Mouse (Mus musculus) retina, adult 2 months (tissue): ENCODE measurements at regions not wholly inside any gene's neighbourhood (a gene's known extent, or its start where the extent isn't known, plus 50 kb on each side); places are given as distances from the start of the nearest gene placed in this dataset.

ENCODE experiments used
- DNase-seq: peaks from one replicate; pipeline ENCODE4 v3.0.0-alpha.2; 2012; ENCODE audit warnings: low read depth, low spot score

DNA sequence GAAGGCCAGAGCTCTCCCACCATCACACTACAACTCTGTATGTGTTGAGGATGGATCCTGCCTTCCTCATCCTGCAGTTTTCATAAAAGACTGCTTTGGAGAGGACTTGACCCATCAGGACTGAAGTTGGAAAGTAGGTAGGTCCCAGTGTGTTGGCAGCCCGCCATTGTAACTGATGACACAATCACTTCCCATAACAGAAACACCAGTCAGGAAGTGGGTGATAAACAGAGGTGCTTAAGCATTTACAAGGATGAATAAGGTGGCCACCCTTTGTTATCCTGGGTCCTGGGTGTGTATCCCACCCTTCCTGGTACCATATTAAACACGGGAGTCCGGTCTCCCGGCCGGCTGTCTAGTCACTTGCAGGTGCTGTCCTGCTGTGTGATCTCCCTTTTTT, 118.3 kb downstream of the Snx10 start:
- no peak for DNase-seq

DNA sequence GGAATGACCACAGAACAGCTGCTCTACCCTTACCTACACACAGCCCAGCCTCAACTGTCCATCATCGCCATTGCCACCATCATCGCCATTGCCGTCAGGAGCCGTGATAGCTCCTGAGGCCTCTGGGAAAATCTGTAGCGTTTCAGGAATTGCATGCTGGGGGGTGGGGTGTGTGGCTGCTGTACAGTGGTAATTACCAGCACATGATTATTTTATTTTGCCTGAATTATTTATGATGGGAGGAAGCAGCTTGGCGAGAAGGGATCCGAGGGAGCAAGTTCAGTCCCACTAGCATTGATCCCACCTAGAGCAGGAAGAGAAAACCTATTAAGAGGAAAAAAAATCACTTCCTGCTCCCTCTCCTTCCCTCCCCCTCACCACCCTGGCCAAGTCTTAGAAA, 125.1 kb downstream of the Snx10 start:
- DNase-seq = no peak

DNA sequence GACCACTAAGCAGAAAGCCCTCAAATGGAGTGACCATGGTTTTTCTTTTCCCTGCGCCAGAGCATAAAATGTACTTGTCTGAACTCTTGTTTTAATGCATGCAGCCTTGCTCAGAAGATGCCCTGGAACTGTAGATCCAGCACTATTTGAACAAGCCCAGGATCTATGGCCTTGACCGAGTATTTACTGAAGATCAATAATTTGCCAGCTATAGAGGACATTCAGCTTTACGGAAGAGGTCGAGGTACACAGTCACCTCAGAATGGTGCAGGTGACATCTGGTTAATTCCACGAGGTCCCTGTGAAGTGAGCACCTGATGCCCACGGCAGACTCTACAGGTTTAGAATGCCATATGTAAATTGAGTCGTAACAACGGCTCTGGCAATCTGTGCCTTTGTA, 130.1 kb downstream of the Snx10 start:
- DNase-seq = no peak

DNA sequence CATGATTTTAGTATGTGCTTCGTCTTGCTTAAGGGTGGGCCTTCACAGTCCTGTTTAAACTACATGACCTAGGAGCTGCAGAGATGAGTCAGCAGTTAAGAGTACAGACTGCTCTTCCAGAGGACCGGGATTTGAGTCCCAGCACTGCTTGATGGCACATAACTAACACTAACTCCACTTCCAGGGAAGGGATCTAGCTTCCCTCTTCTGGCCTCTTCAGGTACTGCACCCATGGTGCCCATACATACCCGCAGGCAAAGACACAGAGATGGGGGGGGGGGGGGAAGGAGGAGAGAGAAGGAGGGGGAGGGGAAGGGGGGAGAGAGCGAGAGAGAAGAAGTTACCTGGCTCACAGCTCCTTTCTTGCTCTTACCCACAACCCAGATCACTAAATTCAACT, 131.3 kb downstream of the Snx10 start:
- DNase-seq = no peak

DNA sequence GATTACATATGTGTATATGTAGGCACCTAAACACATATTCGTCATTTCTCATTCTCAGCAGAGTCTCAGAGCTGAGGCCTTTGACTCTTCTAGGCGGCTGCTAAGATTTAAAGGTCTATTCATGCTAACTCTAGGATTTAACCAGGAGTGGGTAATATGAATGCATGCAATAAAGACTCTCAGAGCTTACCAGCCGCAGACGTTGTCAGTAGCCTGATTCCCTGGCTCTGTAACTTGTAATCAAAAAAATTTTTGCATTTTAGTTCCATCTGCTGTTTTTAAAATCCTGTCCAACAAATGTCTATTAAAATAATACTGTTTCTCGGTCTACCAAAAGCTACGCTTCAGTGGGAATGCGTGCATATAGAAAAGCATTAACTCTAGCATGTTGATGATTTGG, 132.4 kb downstream of the Snx10 start:
- DNase-seq = no peak

DNA sequence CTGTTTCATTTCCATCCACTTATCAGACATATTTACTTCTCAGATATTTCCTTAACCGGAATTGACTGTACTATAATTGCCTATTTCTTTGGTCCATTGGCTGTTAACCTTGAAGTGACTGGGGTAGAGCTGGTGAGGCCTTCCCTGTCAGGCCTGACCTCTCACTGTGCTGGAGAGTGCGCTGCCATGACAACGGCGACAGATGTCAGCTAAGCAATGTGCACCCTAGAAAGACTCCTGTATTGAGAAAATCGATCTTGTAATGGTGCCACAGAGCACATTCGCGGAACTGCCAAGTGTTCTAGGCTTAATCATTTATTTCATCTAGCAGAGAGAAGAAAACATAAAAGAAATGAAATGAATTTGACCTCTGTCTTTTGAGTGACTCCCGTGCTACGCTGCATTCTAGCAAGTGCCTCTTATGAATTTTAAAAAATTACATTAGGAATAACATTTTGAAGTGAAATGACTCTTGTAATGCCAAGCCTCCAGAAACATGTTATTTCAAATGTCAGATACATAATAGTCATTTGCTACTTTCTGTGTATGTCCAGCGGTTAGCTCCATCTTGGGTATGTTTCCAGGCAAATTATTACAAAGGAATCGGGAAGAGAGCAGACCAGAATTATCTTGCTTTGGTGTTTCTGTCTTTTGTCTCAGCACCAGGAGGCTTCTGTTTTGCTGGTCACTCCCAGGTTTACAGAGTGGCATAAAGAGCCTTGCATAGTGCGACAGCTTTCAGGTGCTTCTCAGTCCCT, 133.4 kb downstream of the Snx10 start:
- DNase-seq = no peak

DNA sequence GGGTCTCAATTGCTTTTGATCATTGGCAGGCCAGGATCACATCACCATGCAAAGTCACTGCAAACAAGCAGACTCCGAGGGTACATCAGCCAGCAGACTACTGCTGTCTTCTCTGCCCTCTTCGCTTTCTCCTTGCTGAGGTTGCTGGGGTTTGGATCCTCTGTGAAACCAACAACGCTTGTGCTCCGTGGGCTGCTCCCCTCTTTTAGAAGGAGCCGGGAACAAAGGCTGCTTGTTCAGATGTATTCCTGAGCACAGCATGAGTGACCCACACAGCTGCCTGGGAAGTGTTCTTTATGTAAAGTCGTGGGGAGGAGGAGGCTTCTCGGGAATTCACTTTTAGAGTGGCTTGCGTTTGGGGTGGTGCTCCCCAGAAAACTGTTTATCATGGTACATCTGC, 134.7 kb downstream of the Snx10 start:
- no peak for DNase-seq

DNA sequence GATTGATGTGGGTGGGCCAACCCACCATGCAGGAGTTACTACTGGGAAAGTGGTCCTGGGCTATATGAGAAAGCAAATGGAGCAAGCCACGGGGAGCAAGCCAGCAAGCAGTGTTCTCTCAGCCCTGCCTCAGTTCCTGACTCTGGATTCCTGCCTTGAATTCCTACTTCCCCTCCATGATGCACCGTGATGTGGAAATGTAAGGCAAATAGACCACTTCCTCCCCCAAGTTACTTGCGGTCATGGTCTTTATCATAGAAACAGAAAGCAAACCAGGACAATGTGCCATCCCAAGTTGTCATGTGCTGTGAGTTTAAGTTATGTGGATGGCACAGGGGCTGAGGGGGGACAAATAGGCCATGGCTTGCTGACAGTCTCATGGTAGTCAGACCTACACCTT, 139.5 kb downstream of the Snx10 start:
- no peak for DNase-seq

DNA sequence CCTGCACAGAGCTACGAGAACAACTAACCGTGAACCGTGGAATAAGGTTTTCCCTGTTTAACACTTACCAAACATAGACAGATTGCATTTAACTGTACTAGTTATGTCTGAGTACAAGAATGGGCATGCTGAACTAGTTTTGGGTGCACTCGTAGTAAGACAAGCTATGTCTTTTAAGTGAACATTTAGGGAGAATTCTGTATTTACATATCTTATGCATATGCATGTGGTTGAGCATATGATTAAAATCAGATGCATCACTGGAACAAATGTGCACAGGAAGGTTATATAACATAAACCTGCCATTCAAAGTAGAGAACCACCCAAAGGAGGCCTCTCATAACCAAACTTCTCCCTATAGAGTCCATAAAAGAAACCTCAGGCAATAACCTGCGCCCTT, 140.3 kb downstream of the Snx10 start:
- DNase-seq = no peak

DNA sequence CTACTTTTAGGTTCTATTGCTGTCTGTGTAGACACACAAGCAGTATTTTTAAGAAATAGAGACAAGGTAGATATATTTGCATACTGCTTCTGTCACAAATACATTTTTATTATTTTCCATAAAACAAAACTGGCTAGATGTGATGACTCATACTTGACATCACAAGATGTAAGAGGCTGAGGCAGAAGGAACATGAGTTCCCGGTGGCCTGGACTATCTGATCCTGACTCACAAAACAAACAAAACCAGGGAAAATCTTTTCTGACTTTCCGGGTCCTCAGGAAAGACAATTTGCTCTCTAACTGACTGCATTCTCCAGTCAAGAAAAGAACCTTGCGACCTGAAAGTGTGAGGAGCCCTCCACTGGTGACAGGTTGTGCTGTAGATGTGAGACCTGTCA, 143.3 kb downstream of the Snx10 start:
- DNase-seq = no peak

DNA sequence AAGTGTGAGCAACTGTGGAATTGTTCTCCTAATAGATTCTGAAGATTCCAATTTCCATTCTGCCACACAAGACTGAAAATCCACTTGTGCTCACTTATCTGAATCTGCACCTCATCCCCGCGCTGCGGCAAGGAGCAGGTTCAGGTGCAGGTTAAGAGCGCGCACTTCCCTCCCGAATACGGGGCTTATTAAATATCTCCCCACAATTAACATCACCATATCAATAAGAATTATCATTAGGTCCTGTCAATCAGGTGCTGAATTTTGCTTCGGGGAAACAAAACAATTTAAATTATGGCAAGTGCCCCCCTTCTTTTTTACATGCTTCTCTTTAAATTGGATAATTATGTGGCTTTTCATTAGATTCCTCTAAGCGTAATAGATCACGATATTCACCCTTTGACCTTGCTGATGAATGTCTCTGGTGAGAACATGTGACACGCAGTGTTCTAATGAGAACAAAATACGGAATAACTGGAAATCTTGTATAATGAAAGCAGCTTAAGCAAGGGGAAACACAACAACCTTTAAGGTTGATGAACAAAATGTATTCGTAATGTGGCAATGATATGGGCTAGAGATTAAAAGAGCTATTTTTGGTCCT, 151.7 kb downstream of the Snx10 start:
- no peak for DNase-seq

DNA sequence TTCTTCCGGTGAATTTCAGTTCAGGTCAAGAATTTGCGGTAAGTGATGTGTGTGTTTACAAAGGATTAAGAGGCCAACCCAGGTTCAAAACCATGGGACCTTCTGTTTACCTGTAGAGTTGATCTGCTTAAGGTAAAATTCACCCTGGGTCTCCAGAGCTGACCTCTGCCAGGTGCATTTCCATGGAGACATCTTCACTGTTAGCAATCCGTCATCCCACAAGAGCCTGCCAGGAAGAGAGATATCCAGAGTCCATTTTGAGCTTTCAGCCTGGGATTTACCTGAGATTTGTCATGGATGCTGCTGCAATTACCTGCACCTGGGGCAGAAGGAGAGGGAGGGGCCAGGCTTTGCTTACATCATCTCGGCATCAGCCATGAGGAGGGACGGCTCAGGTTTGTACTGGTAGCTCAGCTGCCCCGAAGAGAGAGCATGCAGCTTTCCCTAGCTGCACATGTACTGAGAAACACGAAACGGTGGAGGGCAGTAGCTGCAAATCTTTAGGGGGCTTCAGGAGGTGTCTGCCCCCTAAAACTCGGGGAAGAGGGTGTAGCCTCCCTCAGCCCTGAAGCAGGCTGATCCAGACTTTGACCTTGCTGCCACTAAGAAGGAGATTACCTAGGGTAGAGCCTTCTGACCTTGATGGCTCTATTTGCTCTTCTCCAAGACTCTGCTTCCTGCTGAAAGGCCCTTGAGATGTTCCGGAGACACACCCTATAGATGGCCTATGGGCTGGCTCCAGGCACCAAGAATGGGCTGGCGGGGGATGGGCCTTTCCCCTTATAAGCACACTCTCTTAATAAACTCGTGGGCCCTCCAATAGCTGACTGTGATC, 153.7 kb downstream of the Snx10 start:
- DNase-seq = no peak

DNA sequence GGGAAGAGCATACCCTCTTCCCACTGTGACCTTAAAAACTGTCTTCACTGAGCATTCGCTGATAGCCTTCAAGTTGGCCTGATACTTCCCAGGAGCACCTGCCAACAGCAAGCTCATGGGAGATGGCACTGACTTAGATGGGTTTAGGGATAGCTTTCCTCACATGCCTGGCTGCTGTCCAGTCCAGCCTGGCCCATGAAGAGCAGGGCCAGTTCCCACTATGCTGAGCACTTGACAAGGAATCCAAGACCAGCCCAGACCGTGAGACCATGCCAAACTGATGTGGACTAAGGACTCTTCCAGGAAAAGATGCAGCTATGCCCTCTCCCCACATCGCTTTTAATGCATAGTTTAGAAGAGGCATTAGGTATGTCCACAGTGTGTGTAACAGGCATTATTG, 155.0 kb downstream of the Snx10 start:
- no peak for DNase-seq

DNA sequence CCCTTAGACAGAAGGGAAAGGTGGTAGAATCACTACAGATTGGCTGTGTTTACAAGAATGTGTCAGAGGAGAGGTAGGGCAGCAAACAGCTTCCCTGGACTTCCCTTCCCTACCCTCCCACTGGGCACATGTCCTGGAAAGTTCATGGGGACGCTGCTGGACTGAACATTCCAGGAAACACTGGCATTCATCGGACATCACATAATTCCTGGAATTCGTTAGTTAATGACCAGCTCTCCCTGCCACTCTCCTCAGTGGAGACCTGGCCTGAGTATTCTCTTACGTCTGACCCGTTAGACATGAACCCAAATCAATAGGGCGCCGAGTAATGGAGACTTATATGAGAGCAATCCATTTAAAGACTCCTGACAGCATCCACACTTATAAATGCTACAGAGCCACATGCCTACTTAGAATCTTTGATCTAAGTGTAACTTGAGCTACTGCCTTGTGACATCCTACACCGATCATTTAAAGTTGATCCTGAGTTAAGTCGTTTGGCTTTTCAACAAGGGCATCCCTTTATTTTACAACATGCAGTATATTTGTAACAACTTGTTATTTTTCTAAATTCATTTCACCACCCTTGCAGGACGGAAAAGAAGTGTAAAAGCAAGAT, 156.6 kb downstream of the Snx10 start:
- DNase-seq = no peak

DNA sequence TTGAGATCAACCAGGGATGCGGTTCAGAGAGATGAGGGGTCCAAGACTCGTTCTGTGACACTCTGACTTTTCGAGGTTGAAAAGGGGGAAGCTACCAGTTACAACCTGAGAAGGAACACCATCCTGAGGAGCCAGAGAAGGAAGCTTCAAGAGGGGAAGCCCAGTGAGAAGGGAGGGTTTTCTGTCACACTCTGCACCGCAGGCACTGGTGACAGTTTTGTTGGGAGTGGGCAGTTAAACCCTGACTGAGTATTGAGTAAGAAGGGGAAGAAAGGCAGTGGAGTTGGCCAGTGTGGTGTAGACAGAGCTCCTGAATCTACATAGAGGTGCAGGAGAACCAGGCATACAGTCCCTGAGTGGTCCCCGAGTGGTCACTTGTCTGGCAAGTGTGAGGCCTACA, 159.4 kb downstream of the Snx10 start:
- no peak for DNase-seq

DNA sequence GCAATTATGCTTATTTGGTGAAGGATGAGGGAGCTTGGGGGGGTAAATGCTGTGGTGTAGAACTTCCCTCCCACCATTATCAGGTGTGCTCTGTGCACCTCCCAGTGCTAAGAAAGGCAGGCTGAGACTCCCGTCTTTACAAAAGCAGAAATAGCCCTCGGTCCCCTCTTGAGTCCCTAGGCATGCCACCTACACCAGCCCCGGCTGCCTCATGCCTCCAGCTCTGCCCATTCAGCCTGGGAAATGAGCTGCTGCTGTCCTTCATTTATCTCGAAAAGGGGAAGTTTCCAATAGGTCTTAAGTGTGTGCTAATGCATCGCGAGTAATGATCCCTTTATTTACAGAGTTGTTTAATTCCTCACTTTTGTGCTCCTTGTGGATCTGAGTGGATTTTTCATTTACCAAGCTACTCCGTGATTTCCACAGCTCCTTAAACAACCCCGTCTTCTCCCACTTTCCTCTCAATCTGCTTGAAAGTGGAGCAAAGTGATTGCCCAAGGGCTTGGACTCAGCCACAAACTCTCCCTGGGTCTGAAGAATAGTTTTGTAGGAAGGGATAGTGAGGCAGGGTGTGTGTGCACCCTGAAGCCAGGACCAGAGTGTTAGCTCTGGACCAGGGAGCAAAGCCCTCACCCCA, 162.1 kb downstream of the Snx10 start:
- no peak for DNase-seq

DNA sequence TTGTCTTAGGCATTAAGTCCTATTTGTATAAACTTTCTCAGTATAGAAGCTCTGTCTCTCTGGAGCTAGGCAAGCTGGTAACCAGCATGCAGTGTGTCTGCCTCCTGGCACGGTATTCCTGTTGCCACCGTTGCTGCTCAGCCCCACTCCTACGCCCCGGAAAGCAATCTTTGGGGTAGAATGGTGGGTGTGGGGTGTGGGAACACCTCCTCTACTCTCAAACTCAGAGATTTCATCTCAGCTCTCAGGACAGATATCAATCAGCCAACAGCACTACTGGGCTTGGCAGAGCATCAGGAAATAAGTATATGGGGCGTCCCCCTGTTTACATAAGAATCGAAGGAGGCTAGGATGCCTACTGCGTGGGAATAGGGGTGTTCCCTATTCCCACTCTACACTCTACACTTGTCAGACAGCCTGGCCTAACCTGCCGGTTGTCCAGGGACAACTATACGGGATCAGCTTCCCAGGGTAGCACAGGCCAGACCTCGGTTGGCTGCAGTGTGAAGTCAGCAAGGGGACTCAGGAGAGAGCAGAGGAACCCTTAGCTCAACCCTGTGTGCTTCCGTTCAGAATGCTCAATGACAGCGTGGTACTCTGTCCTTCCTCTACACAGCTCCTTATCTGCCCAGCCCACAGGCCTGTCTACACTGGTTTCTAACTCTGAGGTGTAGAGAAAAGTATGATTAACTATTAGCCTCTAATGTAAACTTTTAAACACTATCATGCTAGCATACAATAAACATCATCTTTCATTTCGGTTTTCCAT, 167.3 kb downstream of the Snx10 start:
- DNase-seq = no peak

DNA sequence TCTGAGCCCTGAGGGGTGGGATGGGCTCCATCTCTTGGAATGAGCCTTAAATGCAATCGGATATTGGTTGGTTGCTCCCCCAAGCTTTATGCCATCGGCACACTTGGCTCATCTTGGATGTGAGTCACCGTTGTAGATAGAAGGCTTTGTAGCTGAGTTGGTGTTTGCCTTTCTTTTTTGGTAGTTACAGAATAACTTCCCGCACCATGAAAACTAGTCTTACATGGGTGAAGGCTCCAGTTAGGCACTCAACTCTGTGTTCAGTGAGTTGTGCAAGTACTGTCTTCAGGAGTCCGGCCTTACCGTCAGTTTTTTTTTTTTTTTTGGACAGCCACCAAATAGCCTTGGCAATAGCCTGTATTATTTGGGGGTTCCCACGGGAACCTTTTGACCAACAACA, 170.3 kb downstream of the Snx10 start:
- DNase-seq = no peak

DNA sequence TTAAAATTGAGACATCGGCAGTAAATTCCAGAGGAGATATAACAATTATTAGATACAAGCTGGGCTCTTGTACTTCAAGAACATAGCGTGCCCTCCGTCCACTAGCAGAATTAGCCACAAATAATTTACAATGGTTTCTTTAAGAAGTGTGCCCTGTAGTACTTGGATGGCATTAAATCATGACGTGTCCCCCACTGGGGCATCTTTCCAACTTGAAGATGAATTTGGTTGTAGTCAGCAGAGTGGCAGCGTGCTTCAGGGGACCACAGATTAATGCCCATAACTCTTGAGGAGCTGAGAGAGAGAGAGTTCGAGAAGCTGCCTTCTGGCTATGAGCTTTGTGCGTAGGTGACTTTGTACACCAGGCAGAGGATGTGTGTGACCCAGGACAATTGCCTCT, 172.7 kb downstream of the Snx10 start:
- no peak for DNase-seq

DNA sequence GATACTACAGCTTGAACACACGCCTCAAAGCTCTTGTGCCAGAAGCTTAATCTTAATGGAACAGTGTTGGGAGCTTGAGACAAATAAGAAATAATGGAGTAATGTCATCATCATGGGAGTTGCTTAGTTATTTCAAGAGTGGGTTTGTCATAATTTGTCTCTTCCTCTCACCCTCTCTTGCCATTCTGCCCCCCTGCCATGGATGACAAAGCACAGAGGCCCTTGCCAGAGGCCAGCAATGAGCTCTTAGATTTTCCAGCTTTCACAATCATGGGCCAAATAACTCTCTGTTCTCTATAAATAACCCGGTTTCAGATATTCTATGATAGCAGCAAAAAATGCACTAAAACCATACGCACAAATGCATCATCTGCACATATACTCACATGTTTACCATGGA, 174.1 kb downstream of the Snx10 start:
- DNase-seq = no peak

DNA sequence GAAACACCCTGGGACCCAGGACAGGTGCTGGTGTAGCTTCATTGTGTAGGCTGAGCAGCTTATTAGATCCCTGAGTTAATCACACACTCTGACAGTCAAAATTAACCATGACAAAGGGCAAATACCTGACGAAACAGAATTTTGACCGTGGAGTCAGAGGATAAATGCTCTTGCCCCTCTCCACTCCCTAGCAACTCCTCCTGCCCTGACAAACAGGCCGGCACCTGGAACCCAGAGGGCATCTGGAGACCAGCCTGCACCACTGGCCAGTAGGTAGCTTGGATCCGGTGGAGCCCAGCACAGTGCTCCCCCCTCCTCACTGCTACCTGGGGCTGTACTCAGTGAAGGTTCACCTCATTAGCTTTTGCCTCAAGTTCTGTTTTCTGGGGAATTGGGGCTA, 174.5 kb downstream of the Snx10 start:
- DNase-seq = no peak
